Mouse (Mus musculus) midbrain, embryonic 10.5 days (tissue): ENCODE measurements at regions not wholly inside any gene's neighbourhood (a gene's known extent, or its start where the extent isn't known, plus 50 kb on each side); places are given as distances from the start of the nearest gene placed in this dataset.
"Not testable (repeated sequence)": the region's sequence is repeated elsewhere in the genome, so short reads cannot be mapped to it uniquely, and the experiment has no call there.

Source experiments
- DNase-seq: peaks from one replicate; pipeline ENCODE4 v3.0.0-alpha.2; 2017; ENCODE audit warnings: low spot score
- H3K27ac ChIP-seq: fragments of 300-500 bp; sonication (generic); replicated peaks from 2 replicates; pipeline ENCODE4 v1.5.1; 2016; ENCODE audit warnings: mild to moderate bottlenecking
- H3K27me3 ChIP-seq: fragments of 300-500 bp; sonication (generic); 2 replicates; pipeline ENCODE4 v1.6.1; 2016; ENCODE audit warnings: low read depth, mild to moderate bottlenecking; ENCODE audit not compliant: poor library complexity, severe bottlenecking
- H3K36me3 ChIP-seq: fragments of 300-500 bp; sonication (generic); 2 replicates; pipeline ENCODE4 v1.6.1; 2016; ENCODE audit warnings: mild to moderate bottlenecking, moderate library complexity
- H3K4me1 ChIP-seq: fragments of 300-500 bp; sonication (generic); 2 replicates; pipeline ENCODE4 v1.6.1; 2016
- H3K4me3 ChIP-seq: fragments of 300-500 bp; sonication (generic); 2 replicates; pipeline ENCODE4 v1.5.1; 2016; ENCODE audit warnings: mild to moderate bottlenecking, moderate library complexity
- H3K9me3 ChIP-seq: fragments of 300-500 bp; sonication (generic); replicated peaks from 2 replicates; pipeline ENCODE4 v1.6.1; 2016; ENCODE audit warnings: mild to moderate bottlenecking
- WGBS: fragments of 180-500 bp; shearing (Covaris S2); methylation state at CpG from one replicate; pipeline ENCODE4 v1.1.7; 2016; 5-methylcytosine and 5-hydroxymethylcytosine counted together

- H3K36me3 ChIP-seq, result no peaks in the 10 kb centered on the region
- WGBS, result 60% methylated on average over 2 of the region's 2 CpGs
- no peak for DNase-seq
- H3K4me3 ChIP-seq, result no peak overlapping the region
- H3K9me3 ChIP-seq, result no peaks in the 10 kb centered on the region
- H3K27ac ChIP-seq, result no peak overlapping the region
- H3K4me1 ChIP-seq, result peaks cover 13% of the 10 kb centered on the region
- H3K27me3 ChIP-seq, result peaks cover 41% of the 10 kb centered on the region
Observed at GRCm38 (mm10) chr9:43857988-43858387, 114.2 kb downstream of the Nectin1 start.

GRCm38 (mm10) chr9:43858761-43859160 lies 115.0 kb downstream of the Nectin1 start:
- Histone ChIP-seq H3K36me3 (no peaks in the 10 kb centered on the region), H3K4me1 (peaks cover 17% of the 10 kb centered on the region), H3K27ac (no peak overlapping the region), H3K4me3 (no peak overlapping the region), H3K9me3 (no peaks in the 10 kb centered on the region), H3K27me3 (peaks cover 48% of the 10 kb centered on the region)
- WGBS, result 35% methylated on average over 6 of the region's 6 CpGs
- no peak for DNase-seq

- no peaks in the 10 kb centered on the region for H3K9me3 ChIP-seq
- no peaks in the 10 kb centered on the region for H3K36me3 ChIP-seq
- peaks cover 63% of the 10 kb centered on the region for H3K27me3 ChIP-seq
- 97% methylated on average over 2 of the region's 2 CpGs for WGBS
- peaks cover 18% of the 10 kb centered on the region for H3K4me1 ChIP-seq
- no peak overlapping the region for H3K27ac ChIP-seq
- no peak overlapping the region for H3K4me3 ChIP-seq
- DNase-seq, result no peak
Observed at GRCm38 (mm10) chr9:43860264-43860663, 116.5 kb downstream of the Nectin1 start.

- DNase-seq, result no peak
- H3K9me3 ChIP-seq, result no peaks in the 10 kb centered on the region
- 35% methylated on average over 10 of the region's 10 CpGs for WGBS
- H3K4me1 ChIP-seq, result peaks cover 18% of the 10 kb centered on the region
- no peak overlapping the region for H3K4me3 ChIP-seq
- no peaks in the 10 kb centered on the region for H3K36me3 ChIP-seq
- H3K27me3 ChIP-seq, result peaks cover 64% of the 10 kb centered on the region
- H3K27ac ChIP-seq, result no peak overlapping the region
Observed at GRCm38 (mm10) chr9:43861375-43861774, 117.6 kb downstream of the Nectin1 start.

GRCm38 (mm10) chr9:43862034-43862433 lies 118.2 kb downstream of the Nectin1 start:
- WGBS, result 28% methylated on average over 11 of the region's 11 CpGs
- not testable (repeated sequence) for H3K36me3 ChIP-seq, H3K4me3 ChIP-seq, DNase-seq, H3K27ac ChIP-seq, H3K9me3 ChIP-seq
- Histone ChIP-seq H3K27me3 (peaks cover 65% of the 10 kb centered on the region), H3K4me1 (peaks cover 18% of the 10 kb centered on the region)

GRCm38 (mm10) chr9:43863609-43864397 lies 120.0 kb downstream of the Nectin1 start:
- Histone ChIP-seq H3K4me3 (peak overlapping the region; percentile 46), H3K36me3 (no peaks in the 10 kb centered on the region), H3K27me3 (peaks cover 65% of the 10 kb centered on the region), H3K9me3 (no peaks in the 10 kb centered on the region), H3K27ac (peak overlapping the region; percentile 59), H3K4me1 (peaks cover 18% of the 10 kb centered on the region)
- 2% methylated on average over 30 of the region's 30 CpGs for WGBS
- DNase-seq, result peak; percentile 40

GRCm38 (mm10) chr9:43866802-43867201 lies 123.0 kb downstream of the Nectin1 start:
- no peak overlapping the region for H3K4me3 ChIP-seq
- H3K27me3 ChIP-seq, result peaks cover 55% of the 10 kb centered on the region
- WGBS, result 78% methylated on average over 12 of the region's 12 CpGs
- DNase-seq, result no peak
- no peaks in the 10 kb centered on the region for H3K36me3 ChIP-seq
- no peaks in the 10 kb centered on the region for H3K9me3 ChIP-seq
- H3K4me1 ChIP-seq, result peaks cover 18% of the 10 kb centered on the region
- H3K27ac ChIP-seq, result no peak overlapping the region

- Histone ChIP-seq H3K27me3 (peaks cover 30% of the 10 kb centered on the region), H3K27ac (no peak overlapping the region), H3K9me3 (no peaks in the 10 kb centered on the region), H3K4me1 (peaks cover 2% of the 10 kb centered on the region; the same call in 1 of the 2 replicates), H3K4me3 (no peak overlapping the region), H3K36me3 (no peaks in the 10 kb centered on the region)
- no peak for DNase-seq
- WGBS, result 84% methylated on average over 2 of the region's 2 CpGs
Observed at GRCm38 (mm10) chr9:43873841-43874240, 130.1 kb downstream of the Nectin1 start.

- no peak overlapping the region for H3K27ac ChIP-seq
- H3K9me3 ChIP-seq, result no peaks in the 10 kb centered on the region
- H3K36me3 ChIP-seq, result no peaks in the 10 kb centered on the region
- DNase-seq, result no peak
- 84% methylated on average over 5 of the region's 5 CpGs for WGBS
- H3K27me3 ChIP-seq, result peaks cover 35% of the 10 kb centered on the region
- H3K4me3 ChIP-seq, result no peak overlapping the region
- peaks cover 7% of the 10 kb centered on the region for H3K4me1 ChIP-seq
Observed at GRCm38 (mm10) chr9:43874332-43874731, 130.5 kb downstream of the Nectin1 start.

- H3K27me3 ChIP-seq, result peaks cover 67% of the 10 kb centered on the region
- DNase-seq, result no peak
- 3% methylated on average over 24 of the region's 24 CpGs for WGBS
Observed at GRCm38 (mm10) chr9:43879220-43879968, 135.6 kb downstream of the Nectin1 start.

GRCm38 (mm10) chr9:43879969-43880396 lies 136.2 kb downstream of the Nectin1 start:
- DNase-seq, result peak; percentile 81
- Histone ChIP-seq H3K27ac (peak overlapping the region; percentile 38), H3K36me3 (no peaks in the 10 kb centered on the region), H3K4me1 (peaks cover 28% of the 10 kb centered on the region), H3K4me3 (peak overlapping the region; percentile 48), H3K9me3 (no peaks in the 10 kb centered on the region), H3K27me3 (peaks cover 67% of the 10 kb centered on the region)
- WGBS, result under 1% methylated on average over 26 of the region's 26 CpGs

More at GRCm38 (mm10) chr9:43879220-43879968, 135.6 kb downstream of the Nectin1 start:
- H3K9me3 ChIP-seq, result no peaks in the 10 kb centered on the region
- no peaks in the 10 kb centered on the region for H3K36me3 ChIP-seq
- H3K4me3 ChIP-seq, result peak overlapping the region; percentile 48
- peaks cover 28% of the 10 kb centered on the region for H3K4me1 ChIP-seq
- peak overlapping the region; percentile 38 for H3K27ac ChIP-seq

- no peak for DNase-seq
- no peaks in the 10 kb centered on the region for H3K9me3 ChIP-seq
- 82% methylated on average over 6 of the region's 6 CpGs for WGBS
- H3K27me3 ChIP-seq, result no peaks in the 10 kb centered on the region
- no peaks in the 10 kb centered on the region for H3K36me3 ChIP-seq
- no peak overlapping the region for H3K4me3 ChIP-seq
- no peak overlapping the region for H3K27ac ChIP-seq
- H3K4me1 ChIP-seq, result peaks cover 8% of the 10 kb centered on the region
Observed at GRCm38 (mm10) chr9:43893086-43893485, 149.3 kb downstream of the Nectin1 start.

GRCm38 (mm10) chr9:43899239-43899638 lies 143.9 kb upstream of the Thy1 start:
- no peak for DNase-seq
- WGBS, result 54% methylated on average over 4 of the region's 4 CpGs
- no peak overlapping the region for H3K4me3 ChIP-seq
- H3K27ac ChIP-seq, result peak overlapping the region; percentile 28; the same call in 1 of the 2 replicates
- H3K36me3 ChIP-seq, result no peaks in the 10 kb centered on the region
- H3K4me1 ChIP-seq, result peaks cover 34% of the 10 kb centered on the region
- H3K27me3 ChIP-seq, result no peaks in the 10 kb centered on the region
- H3K9me3 ChIP-seq, result no peaks in the 10 kb centered on the region
